Mouse (Mus musculus) stomach, postnatal 0 days (tissue): Measurements from ENCODE around the gene Neurog1. TPM values are rescaled to one million over a fixed set of nuclear protein-coding genes. Genes with fewer than 3 reads are reported as not detected.

Experiments used
- ATAC-seq: fragments of 200-750 bp; cut with Nextera tagmentation; 2 replicates; pipeline ENCODE4 v1.8.0; 2017; ENCODE audit not compliant: low FRiP score, low TSS enrichment
- DNase-seq: peaks from one replicate; pipeline ENCODE4 v3.0.0-alpha.2; 2016; ENCODE audit warnings: low spot score
- H3K27ac ChIP-seq: fragments of 300-500 bp; sonication (generic); replicated peaks from 2 replicates; pipeline ENCODE4 v1.5.1; 2014; ENCODE audit warnings: mild to moderate bottlenecking, control low read depth
- H3K27me3 ChIP-seq: fragments of 300-500 bp; sonication (generic); 2 replicates; pipeline ENCODE4 v1.6.1; 2014; ENCODE audit warnings: low read length; ENCODE audit not compliant: control insufficient read depth, insufficient read depth
- H3K36me3 ChIP-seq: fragments of 300-500 bp; sonication (generic); 2 replicates; pipeline ENCODE4 v1.6.1; 2014; ENCODE audit warnings: low read length, mixed read lengths; ENCODE audit not compliant: control insufficient read depth, insufficient read depth
- H3K4me1 ChIP-seq: fragments of 300-500 bp; sonication (generic); replicated peaks from 2 replicates; pipeline ENCODE4 v1.6.1; 2014; ENCODE audit warnings: antibody characterized with exemption; ENCODE audit not compliant: control insufficient read depth, insufficient read depth
- H3K4me2 ChIP-seq: fragments of 300-500 bp; sonication (generic); replicated peaks from 2 replicates; pipeline ENCODE4 v1.6.1; 2014; ENCODE audit warnings: low read depth, mild to moderate bottlenecking, control low read depth, moderate library complexity
- H3K4me3 ChIP-seq: fragments of 300-500 bp; sonication (generic); 2 replicates; pipeline ENCODE4 v1.5.1; 2014; ENCODE audit warnings: low read depth, low read length, control low read depth
- H3K9ac ChIP-seq: fragments of 300-500 bp; sonication (generic); 2 replicates; pipeline ENCODE4 v1.6.1; 2014; ENCODE audit warnings: mild to moderate bottlenecking, low read length, control low read depth, mixed read lengths
- H3K9me3 ChIP-seq: fragments of 300-500 bp; sonication (generic); 2 replicates; pipeline ENCODE4 v1.6.1; 2016; ENCODE audit warnings: low read length; ENCODE audit not compliant: control insufficient read depth
- CTCF ChIP-seq: IDR thresholded peaks from 2 replicates; pipeline ENCODE4 v1.5.1; 2016; ENCODE audit warnings: antibody characterized with exemption, low read depth, mild to moderate bottlenecking, moderate library complexity
- EP300 ChIP-seq: optimal IDR thresholded peaks from 2 replicates; pipeline ENCODE3; 2016; ENCODE audit warnings: antibody characterized with exemption
- WGBS: fragments of 180-500 bp; shearing (Covaris S2); extraction: QIAGEN DNeasy Blood & Tissue Kit; methylation state at CpG from one replicate; pipeline ENCODE4 v1.1.7; 2014; 5-methylcytosine and 5-hydroxymethylcytosine counted together
- polyA plus RNA-seq: library from polyadenylated mRNA; unstranded; fragments of >200 nt; fragmentation: Nextera tagmentation; extraction: Ambion mirVana; gene quantifications from 2 replicates; pipeline ENCODE4 v1.2.1, GENCODE M21; 2015

The Neurog1 gene
- polyA plus RNA-seq, 1 experiment from 2014 or later: not detected

- no peaks in the 10 kb centered on the region for H3K36me3 ChIP-seq
- peak overlapping the region; percentile 60 for H3K4me2 ChIP-seq
- no peak for ATAC-seq
- DNase-seq: no peak
- 7% methylated on average over 50 of the region's 50 CpGs for WGBS
- H3K9ac ChIP-seq: no peak overlapping the region; the same call in 1 of the 2 replicates
- 0 out of 2 replicates have a peak, but pooled peaks cover 2% of the 10 kb centered on the region for H3K27me3 ChIP-seq
- H3K4me3 ChIP-seq: peak overlapping the region; percentile 35
- TF ChIP-seq EP300: no peak
- no peak for TF ChIP-seq CTCF
- 0 out of 2 replicates have a peak, but pooled peaks cover 2% of the 10 kb centered on the region for H3K4me1 ChIP-seq
- no peak overlapping the region for H3K27ac ChIP-seq
- no peaks in the 10 kb centered on the region for H3K9me3 ChIP-seq
These were observed 29.7 kb downstream of the Neurog1 start for GRCm38 (mm10) chr13:56221995-56222848.

- DNase-seq: peak; percentile 22
- H3K27ac ChIP-seq: no peak overlapping the region
- WGBS: 1% methylated on average over 46 of the region's 46 CpGs
These were observed 30.6 kb downstream of the Neurog1 start for GRCm38 (mm10) chr13:56221129-56221910.

GRCm38 (mm10) chr13:56219254-56219653 lies 32.7 kb downstream of the Neurog1 start:
- WGBS: 56% methylated on average over 9 of the region's 9 CpGs

More at GRCm38 (mm10) chr13:56221129-56221910, 30.6 kb downstream of the Neurog1 start:
- peak overlapping the region; percentile 60 for H3K4me2 ChIP-seq
- no peaks in the 10 kb centered on the region for H3K36me3 ChIP-seq
- H3K9ac ChIP-seq: peak overlapping the region; percentile 47
- H3K9me3 ChIP-seq: no peaks in the 10 kb centered on the region
- 0 out of 2 replicates have a peak, but pooled peaks cover 2% of the 10 kb centered on the region for H3K4me1 ChIP-seq
- ATAC-seq: no peak
- no peak for TF ChIP-seq EP300
- no peak for TF ChIP-seq CTCF
- H3K4me3 ChIP-seq: peak overlapping the region; percentile 35
- H3K27me3 ChIP-seq: 0 out of 2 replicates have a peak, but pooled peaks cover 2% of the 10 kb centered on the region

GRCm38 (mm10) chr13:56216090-56216489 lies 35.9 kb downstream of the Neurog1 start:
- Histone ChIP-seq H3K27me3 (no peaks in the 10 kb centered on the region), H3K9ac (no peak overlapping the region), H3K9me3 (no peaks in the 10 kb centered on the region), H3K4me3 (no peak overlapping the region), H3K4me1 (no peaks in the 10 kb centered on the region), H3K36me3 (no peaks in the 10 kb centered on the region), H3K27ac (no peak overlapping the region), H3K4me2 (no peak overlapping the region)
- 32% methylated on average over 4 of the region's 4 CpGs for WGBS
- DNase-seq (no peak), ATAC-seq (no peak)
- no peak for TF ChIP-seq EP300
- TF ChIP-seq CTCF: no peak

More at GRCm38 (mm10) chr13:56219254-56219653, 32.7 kb downstream of the Neurog1 start:
- Histone ChIP-seq H3K9me3 (no peaks in the 10 kb centered on the region), H3K4me3 (no peak overlapping the region), H3K4me2 (no peak overlapping the region), H3K4me1 (0 out of 2 replicates have a peak, but pooled peaks cover 2% of the 10 kb centered on the region), H3K9ac (no peak overlapping the region), H3K27me3 (0 out of 2 replicates have a peak, but pooled peaks cover 2% of the 10 kb centered on the region), H3K27ac (no peak overlapping the region), H3K36me3 (no peaks in the 10 kb centered on the region)
- TF ChIP-seq EP300 (no peak), CTCF (no peak)
- DNase-seq: no peak
- no peak for ATAC-seq

- H3K9me3 ChIP-seq: no peaks in the 10 kb centered on the region
- no peaks in the 10 kb centered on the region for H3K36me3 ChIP-seq
- 47% methylated on average over 5 of the region's 5 CpGs for WGBS
- no peak overlapping the region for H3K4me3 ChIP-seq
- TF ChIP-seq CTCF (no peak), EP300 (no peak)
- no peak overlapping the region for H3K27ac ChIP-seq
- no peaks in the 10 kb centered on the region for H3K27me3 ChIP-seq
- no peaks in the 10 kb centered on the region for H3K4me1 ChIP-seq
- H3K9ac ChIP-seq: no peak overlapping the region
- no peak for DNase-seq
- no peak overlapping the region for H3K4me2 ChIP-seq
- no peak for ATAC-seq
These were observed 37.3 kb downstream of the Neurog1 start for GRCm38 (mm10) chr13:56214633-56215032.
